Mouse (Mus musculus): ENCODE data around the gene Olfr1274-ps.
"Not testable (repeated sequence)": the region's sequence is repeated elsewhere in the genome, so short reads cannot be mapped to it uniquely, and the experiment has no call there.

GRCm38 (mm10) chr2:90398633-90399107, at the start of gene Olfr1274-ps:
- TF ChIP-seq CTCF (IDR thresholded peaks at IDR 0.05; ENCODE audit: borderline replicate concordance, control insufficient read depth, extremely low read depth, insufficient read depth, low read length, poor library complexity); POLR2A (IDR thresholded peaks at IDR 0.05; ENCODE audit: control insufficient read depth, extremely low read depth, insufficient read depth, low read length, poor library complexity): not testable (repeated sequence)
